Mouse (Mus musculus) heart, embryonic 10.5 days (tissue): ENCODE data around the gene Rasef. TPM values are rescaled to one million over a fixed set of nuclear protein-coding genes. Genes with fewer than 3 reads are reported as not detected.
"Not testable (repeated sequence)": the region's sequence is repeated elsewhere in the genome, so short reads cannot be mapped to it uniquely, and the experiment has no call there.

Experiments used
- DNase-seq: peaks from one replicate; pipeline ENCODE4 v3.0.0-alpha.2; 2017; ENCODE audit warnings: low spot score
- H3K27ac ChIP-seq: fragments of 300-500 bp; sonication (generic); 2 replicates; pipeline ENCODE4 v1.5.1; 2016; ENCODE audit warnings: mild to moderate bottlenecking
- H3K27me3 ChIP-seq: fragments of 300-500 bp; sonication (generic); 2 replicates; pipeline ENCODE4 v1.6.1; 2016; ENCODE audit warnings: mild to moderate bottlenecking; ENCODE audit not compliant: poor library complexity, insufficient read depth, severe bottlenecking
- H3K36me3 ChIP-seq: fragments of 300-500 bp; sonication (generic); 2 replicates; pipeline ENCODE4 v1.6.1; 2016; ENCODE audit warnings: mild to moderate bottlenecking, moderate library complexity
- H3K4me1 ChIP-seq: fragments of 300-500 bp; sonication (generic); 2 replicates; pipeline ENCODE4 v1.6.1; 2016; ENCODE audit warnings: mild to moderate bottlenecking
- H3K4me3 ChIP-seq: fragments of 300-500 bp; sonication (generic); 2 replicates; pipeline ENCODE4 v1.5.1; 2016; ENCODE audit warnings: mild to moderate bottlenecking, moderate library complexity
- H3K9me3 ChIP-seq: fragments of 300-500 bp; sonication (generic); 2 replicates; pipeline ENCODE4 v1.6.1; 2016; ENCODE audit warnings: mild to moderate bottlenecking, moderate library complexity
- WGBS: fragments of 180-500 bp; shearing (Covaris S2); methylation state at CpG from one replicate; pipeline ENCODE4 v1.1.7; 2016; 5-methylcytosine and 5-hydroxymethylcytosine counted together
- polyA plus RNA-seq: library from polyadenylated mRNA; unstranded; fragments of >200 nt; fragmentation: Nextera tagmentation; extraction: Ambion mirVana; gene quantifications from 2 replicates; pipeline ENCODE4 v1.2.1, GENCODE M21; 2016

Rasef gene
- polyA plus RNA-seq, 1 experiment from 2014 or later = 1.2 TPM

DNA sequence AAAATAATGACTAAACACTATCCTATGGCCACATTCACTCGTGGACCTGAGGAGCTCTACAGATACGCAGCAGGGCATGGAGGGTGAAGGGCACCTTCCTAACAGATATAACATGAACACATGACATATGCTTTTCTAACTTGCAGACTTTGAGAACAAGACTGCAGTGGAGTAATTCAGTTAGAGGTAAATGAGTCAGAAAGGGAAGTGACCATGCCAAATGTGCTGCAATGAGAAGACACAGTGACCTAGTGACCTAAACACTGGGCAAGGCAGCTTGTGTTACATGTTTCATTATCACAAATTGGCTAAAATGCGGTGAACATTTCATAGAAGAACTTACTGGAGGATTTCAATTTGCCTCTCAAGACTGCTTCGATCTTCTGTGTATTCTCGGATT, 42.6 kb downstream of the Rasef start:
- no peak overlapping the region for H3K4me3 ChIP-seq
- WGBS = 78% methylated on average over 5 of the region's 5 CpGs
- H3K27me3 ChIP-seq = no peaks in the 10 kb centered on the region
- H3K27ac ChIP-seq = no peak overlapping the region
- no peaks in the 10 kb centered on the region for H3K4me1 ChIP-seq
- DNase-seq = no peak
- H3K9me3 ChIP-seq = no peaks in the 10 kb centered on the region
- no peaks in the 10 kb centered on the region for H3K36me3 ChIP-seq

DNA sequence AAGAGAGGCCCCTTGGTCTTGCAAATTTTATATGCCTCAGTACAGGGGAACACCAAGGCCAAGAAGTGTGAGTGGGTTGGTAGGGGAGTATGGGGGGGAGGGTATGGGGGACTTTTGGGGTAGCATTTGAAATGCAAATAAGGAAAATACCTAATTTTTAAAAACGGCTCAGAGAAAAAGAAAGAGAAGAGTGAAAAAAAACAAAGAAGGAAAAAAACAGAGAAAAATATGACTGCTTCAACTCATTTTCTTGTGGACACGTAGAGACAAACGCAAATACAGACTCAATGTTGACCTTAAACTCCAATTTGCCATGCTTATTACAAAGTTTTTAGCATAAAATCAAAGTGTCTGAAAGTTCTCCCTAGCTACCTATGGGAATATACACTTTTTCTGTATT, 51.4 kb downstream of the Rasef start:
- no peaks in the 10 kb centered on the region for H3K36me3 ChIP-seq
- no peak overlapping the region for H3K4me3 ChIP-seq

DNA sequence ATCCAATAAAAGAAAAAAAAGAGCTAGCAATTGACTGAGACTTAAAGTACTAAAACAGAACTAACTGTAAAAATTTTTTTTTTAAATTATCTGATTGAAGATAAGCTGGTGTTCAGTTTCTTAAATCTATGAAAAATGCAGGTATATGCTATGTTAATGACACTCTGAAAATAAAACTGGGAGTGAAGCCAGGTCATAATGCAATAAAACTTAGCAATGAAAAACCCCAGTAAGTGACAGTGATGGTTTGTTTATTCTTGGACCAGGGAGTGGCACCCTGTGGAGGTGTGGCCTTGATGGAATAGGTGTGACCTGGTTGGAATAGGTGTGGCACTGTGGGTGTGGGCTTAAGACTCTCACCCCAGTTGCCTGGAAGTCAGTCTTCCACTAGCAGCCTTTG, 71.0 kb downstream of the Rasef start:
- Histone ChIP-seq H3K27ac (no peak overlapping the region), H3K9me3 (no peaks in the 10 kb centered on the region), H3K27me3 (no peaks in the 10 kb centered on the region), H3K4me1 (no peaks in the 10 kb centered on the region), H3K4me3 (no peak overlapping the region), H3K36me3 (no peaks in the 10 kb centered on the region)
- DNase-seq = no peak

More for the DNA sequence above, 51.4 kb downstream of the Rasef start:
- no peak for DNase-seq
- H3K27ac ChIP-seq = no peak overlapping the region
- H3K9me3 ChIP-seq = no peaks in the 10 kb centered on the region
- no peaks in the 10 kb centered on the region for H3K27me3 ChIP-seq
- H3K4me1 ChIP-seq = no peaks in the 10 kb centered on the region
- WGBS = 83% methylated on average over 3 of the region's 3 CpGs

DNA sequence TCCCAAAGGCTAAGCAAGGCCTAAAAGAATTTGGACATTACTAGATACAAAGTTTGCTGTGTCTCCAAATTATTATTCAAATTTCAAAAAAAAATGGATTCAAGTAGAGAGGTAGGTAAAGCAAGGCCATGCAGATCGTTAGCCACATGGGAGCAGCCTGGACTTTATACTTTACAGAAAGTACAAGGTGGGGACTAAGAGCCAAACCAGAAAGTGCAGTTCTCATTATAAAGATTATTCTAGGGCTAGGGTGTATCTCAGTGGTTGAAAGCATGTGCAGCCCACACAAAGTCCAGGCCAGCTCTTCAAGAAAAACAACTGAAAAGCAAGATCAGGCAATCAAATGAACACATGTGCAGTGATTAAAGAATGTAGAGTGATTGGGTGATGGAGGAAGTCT, 72.0 kb downstream of the Rasef start:
- 87% methylated on average over 1 of the region's 1 CpGs for WGBS
- no peaks in the 10 kb centered on the region for H3K36me3 ChIP-seq
- H3K27ac ChIP-seq = no peak overlapping the region
- DNase-seq = no peak
- no peaks in the 10 kb centered on the region for H3K4me1 ChIP-seq
- H3K27me3 ChIP-seq = no peaks in the 10 kb centered on the region
- no peaks in the 10 kb centered on the region for H3K9me3 ChIP-seq
- no peak overlapping the region for H3K4me3 ChIP-seq

DNA sequence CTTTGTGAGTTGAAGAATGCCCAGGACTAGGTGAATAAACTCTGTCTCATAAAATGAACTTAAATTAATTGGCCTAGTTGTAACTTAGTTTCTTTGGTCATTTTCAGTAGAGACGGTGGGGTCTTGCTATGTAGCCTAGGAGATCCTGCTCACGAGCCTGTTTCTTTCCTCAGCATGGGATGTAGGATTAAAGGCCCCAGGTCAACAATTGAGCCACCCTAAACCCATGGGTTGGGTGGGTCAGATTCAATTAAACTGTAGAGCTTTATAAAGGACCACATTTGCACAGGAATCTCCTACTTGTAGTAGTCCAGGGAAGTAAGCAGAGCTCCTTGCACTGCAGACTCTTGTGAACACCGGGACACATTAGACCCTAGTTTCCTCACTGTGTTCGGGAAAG, 107.6 kb downstream of the Rasef start, which contains the start of gene Gm428:
Gene Gm428, plus strand, starts transcription at position 301 of the 400 bp plus-strand sequence.
- not testable (repeated sequence) for H3K27me3 ChIP-seq, H3K9me3 ChIP-seq, H3K27ac ChIP-seq, H3K36me3 ChIP-seq, H3K4me1 ChIP-seq, H3K4me3 ChIP-seq, DNase-seq
- 50% methylated on average over 1 of the region's 4 CpGs for WGBS

DNA sequence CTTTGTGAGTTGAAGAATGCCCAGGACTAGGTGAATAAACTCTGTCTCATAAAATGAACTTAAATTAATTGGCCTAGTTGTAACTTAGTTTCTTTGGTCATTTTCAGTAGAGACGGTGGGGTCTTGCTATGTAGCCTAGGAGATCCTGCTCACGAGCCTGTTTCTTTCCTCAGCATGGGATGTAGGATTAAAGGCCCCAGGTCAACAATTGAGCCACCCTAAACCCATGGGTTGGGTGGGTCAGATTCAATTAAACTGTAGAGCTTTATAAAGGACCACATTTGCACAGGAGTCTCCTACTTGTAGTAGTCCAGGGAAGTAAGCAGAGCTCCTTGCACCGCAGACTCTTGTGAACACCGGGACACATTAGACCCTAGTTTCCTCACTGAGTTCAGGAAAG, 122.7 kb downstream of the Rasef start, which contains the start of gene Gm11239:
Gene Gm11239, plus strand, starts transcription at position 301 of the 400 bp plus-strand sequence.
- not testable (repeated sequence) for H3K27me3 ChIP-seq, H3K36me3 ChIP-seq, H3K27ac ChIP-seq, H3K9me3 ChIP-seq, H3K4me1 ChIP-seq, DNase-seq, H3K4me3 ChIP-seq
- no CpG with 5 or more reads among the region's 4 CpGs for WGBS

Other genes starting within 250 kb of the Rasef start
- gene Gm11238, start 183.1 kb downstream of the Rasef start, polyA plus RNA-seq = not detected in 2 replicates
- not detected in 2 replicates for gene Gm11237, start 168.0 kb downstream of the Rasef start, polyA plus RNA-seq
- not detected in 2 replicates for gene Gm11236, start 152.9 kb downstream of the Rasef start, polyA plus RNA-seq
- not detected in 2 replicates for gene Gm11239, start 122.6 kb downstream of the Rasef start, polyA plus RNA-seq
- not detected in 2 replicates for gene Gm428, start 107.5 kb downstream of the Rasef start, polyA plus RNA-seq
- not detected in 2 replicates for gene Gm11758, start 85.3 kb upstream of the Rasef start, polyA plus RNA-seq
- not detected in 2 replicates for gene Gm11757, start 100.1 kb upstream of the Rasef start, polyA plus RNA-seq
- gene Gm13871, start 115.0 kb upstream of the Rasef start, polyA plus RNA-seq = not detected in 2 replicates
- not detected in 2 replicates for gene Gm11756, start 129.8 kb upstream of the Rasef start, polyA plus RNA-seq
- not detected in 2 replicates for gene 2310002L09Rik, start 159.9 kb upstream of the Rasef start, polyA plus RNA-seq
- 0.51 and 0.58 TPM in 2 replicates for gene Frmd3, start 222.4 kb upstream of the Rasef start, polyA plus RNA-seq